Mouse (Mus musculus) left cerebral cortex, postnatal 10 days (tissue): ENCODE data around the gene Foxa2. TPM values are rescaled to one million over a fixed set of nuclear protein-coding genes. Genes with fewer than 3 reads are reported as not detected.

ENCODE experiments used
- DNase-seq, 2 experiments: peaks; one replicate each; pipeline ENCODE4 v3.0.0; 2021 to 2022; ENCODE audit warnings: low spot score in 2 of 2, mixed read lengths in 1 of 2; ENCODE audit errors: extremely low spot score in 1 of 2
- intact Hi-C: fragments of 180-260 bp; cut with DNase I; formaldehyde crosslinking; loops from one replicate; pipeline ENCODE4 v1.15.1; 2025
- total RNA-seq, 2 experiments: library from RNA; stranded (reverse); gene quantifications; 2 replicates each; pipeline ENCODE4 v1.2.3; 2021

The Foxa2 gene
- not detected for total RNA-seq

GRCm38 (mm10) chr2:148046799-148047165 lies at the start of gene Foxa2:
Gene Foxa2 (minus strand): TSS chr2:148046969.
- intact Hi-C loops = loop anchor here (5.0 to 10.0 kb wide), 3 partner anchors 242 to 849 kb away; no protein-coding TSS in a partner anchor
- DNase-seq = no peak

- intact Hi-C loops = no loop called here
- DNase-seq = no peak
Measured at GRCm38 (mm10) chr2:148092089-148092488, 45.3 kb upstream of the Foxa2 start.

DNA sequence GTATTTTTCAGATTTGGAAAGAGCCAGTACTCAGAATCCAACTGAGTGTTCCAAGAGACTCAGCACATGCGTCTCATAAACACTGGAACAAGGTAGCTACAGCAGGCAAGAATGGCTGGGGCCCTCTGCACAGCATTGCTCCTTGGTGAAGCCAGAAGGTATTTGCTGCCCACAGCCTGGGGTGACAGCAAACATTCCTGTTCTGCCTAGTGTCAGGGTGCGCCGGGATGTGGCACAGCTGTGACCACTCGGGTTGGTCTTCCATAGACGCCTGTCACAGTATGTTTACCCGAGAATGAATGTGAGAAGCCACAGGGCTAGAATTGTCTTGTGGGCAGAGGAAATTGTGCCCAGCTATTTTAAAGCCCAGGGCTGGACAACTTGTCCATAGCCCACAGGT lies 44.9 kb upstream of the Foxa2 start:
- no peak for DNase-seq
- intact Hi-C loops = no loop called here

GRCm38 (mm10) chr2:148090071-148090470 lies 43.3 kb upstream of the Foxa2 start:
- intact Hi-C loops = no loop called here
- no peak for DNase-seq

- no peak for DNase-seq
- intact Hi-C loops = no loop called here
Measured at GRCm38 (mm10) chr2:148085529-148085928, 38.8 kb upstream of the Foxa2 start.

GRCm38 (mm10) chr2:148085126-148085525 lies 38.4 kb upstream of the Foxa2 start:
- no peak for DNase-seq
- intact Hi-C loops = no loop called here

- peak in 1 of 2 experiments; percentile 36 for DNase-seq
- intact Hi-C loops = no loop called here
Measured at GRCm38 (mm10) chr2:148082283-148082682, 35.5 kb upstream of the Foxa2 start.

- intact Hi-C loops = no loop called here
Measured at GRCm38 (mm10) chr2:148060705-148061104, 13.9 kb upstream of the Foxa2 start.

DNA sequence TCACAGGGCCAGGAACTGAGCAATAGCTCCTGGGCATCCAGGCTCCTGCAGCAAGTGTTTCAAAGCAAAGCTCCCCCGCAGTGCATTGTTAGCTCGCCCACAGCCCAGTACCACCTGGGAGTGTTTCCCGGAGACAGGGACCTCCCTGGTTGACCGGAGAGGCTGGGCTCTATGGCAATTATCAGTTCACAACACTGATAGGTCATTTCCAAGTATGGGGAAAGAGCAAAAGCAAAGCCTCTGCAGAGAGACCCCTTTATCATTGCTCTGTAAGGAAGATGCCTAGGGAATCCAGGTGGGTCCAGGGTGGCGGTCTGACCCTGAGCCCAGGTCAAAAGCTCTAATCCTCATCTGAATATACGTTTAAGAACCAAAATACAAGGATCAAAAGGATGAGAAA lies 6.6 kb upstream of the Foxa2 start:
- DNase-seq = no peak
- intact Hi-C loops = no loop called here

More at GRCm38 (mm10) chr2:148060705-148061104, 13.9 kb upstream of the Foxa2 start:
- no peak for DNase-seq

DNA sequence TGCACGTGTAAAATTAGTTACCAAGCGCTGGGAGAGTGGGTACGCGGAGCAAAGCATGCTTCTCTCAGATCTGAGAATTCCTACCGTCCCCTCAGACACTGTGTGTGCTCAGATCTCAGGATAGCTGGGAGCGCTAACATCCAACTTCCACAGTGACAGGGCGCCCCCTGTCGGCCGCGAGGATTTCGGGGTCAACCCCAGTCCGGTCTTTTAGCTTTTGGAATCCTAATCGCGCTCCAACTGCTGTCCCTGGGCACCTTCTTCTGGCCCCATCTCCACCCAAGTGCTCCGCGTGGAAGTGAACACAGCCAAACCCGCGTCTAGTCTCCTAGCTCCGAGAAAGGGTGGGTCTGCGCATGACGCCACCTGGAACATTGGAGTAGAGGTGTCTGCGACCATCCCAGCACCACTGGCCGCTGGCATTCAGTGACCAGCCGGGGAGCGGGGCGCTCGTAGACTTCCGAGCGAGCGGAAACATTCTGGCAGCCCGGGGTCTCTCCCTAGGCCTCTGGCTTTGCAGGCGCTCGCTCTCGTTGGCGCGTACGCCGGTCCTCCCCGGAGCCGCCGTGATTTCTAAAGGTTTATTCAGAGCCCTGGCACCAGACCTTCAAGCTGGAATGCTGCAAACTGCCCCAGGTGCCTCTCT lies 1.8 kb upstream of the Foxa2 start:
- DNase-seq = peak; percentile 25 to 60

DNA sequence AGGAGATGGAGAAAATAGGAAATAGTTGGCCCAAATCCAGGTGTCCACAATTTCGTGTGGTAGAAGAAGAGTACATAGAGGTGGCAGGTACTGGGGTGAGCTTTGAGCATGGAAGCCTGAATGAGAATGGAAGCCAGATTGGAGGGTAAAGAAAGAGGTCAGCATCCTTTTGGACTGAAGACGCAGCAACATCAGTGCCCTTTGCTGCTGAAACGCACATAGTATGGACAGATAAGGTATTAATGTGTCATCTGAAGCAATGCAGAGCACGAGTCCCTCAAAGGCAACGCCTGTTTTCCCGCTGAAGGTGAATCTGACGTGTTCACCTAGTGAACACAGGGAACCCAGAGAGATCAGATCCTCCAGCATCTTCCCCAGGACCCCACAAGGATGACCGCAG lies 842 bp upstream of the Foxa2 start:
- intact Hi-C loops = loop anchor here (5.0 to 10.0 kb wide), 3 partner anchors 243 to 850 kb away; no protein-coding TSS in a partner anchor
- DNase-seq = no peak

More for the DNA sequence above, 1.8 kb upstream of the Foxa2 start:
- intact Hi-C loops = loop anchor here (5.0 to 10.0 kb wide), 3 partner anchors 244 to 851 kb away; no protein-coding TSS in a partner anchor

DNA sequence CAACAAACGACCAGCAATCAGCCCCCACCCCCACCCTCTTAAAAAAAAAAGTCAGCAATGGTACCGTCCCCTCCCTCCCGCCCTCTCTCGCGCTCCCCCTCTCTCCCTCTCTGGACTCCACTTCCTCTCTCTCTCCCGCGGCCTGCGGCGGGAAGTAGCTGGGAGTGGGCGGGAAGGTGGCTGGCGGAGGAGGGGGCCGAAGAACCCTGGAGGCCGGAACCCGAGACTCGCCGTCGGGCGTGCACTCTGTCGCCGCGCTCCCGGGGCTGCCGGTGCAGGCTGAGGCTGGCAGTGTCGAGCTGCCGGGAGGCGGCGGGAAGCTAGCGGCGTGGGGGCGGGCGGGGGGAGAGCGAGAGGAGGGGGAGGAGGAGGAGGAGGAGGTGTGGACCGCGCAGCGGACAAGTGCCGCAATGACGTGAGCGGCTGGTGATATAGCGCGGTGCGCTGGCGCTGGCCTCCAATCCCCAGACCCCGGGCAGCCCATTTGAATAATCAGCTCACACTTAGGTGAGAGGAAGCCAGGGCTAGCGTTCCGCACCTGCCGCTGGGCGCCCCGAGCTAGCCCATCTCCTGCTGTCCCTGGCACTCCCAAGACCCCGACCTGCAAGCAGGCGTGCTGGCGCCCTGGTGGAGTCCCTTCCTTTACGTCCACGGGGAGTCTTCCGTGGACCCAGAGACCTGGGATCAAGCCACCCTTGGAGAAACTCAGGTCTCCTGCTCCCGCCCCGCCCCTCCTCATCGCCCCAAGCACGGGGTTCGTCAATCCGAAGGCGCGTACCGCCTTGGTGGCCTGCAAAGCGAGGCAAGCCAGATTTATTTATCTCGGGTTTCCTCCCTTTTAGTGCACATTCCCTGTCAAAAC lies 601 bp downstream of the Foxa2 start:
- intact Hi-C loops = loop anchor here (5.0 to 10.0 kb wide), 3 partner anchors 241 to 849 kb away; no protein-coding TSS in a partner anchor
- DNase-seq = no peak

GRCm38 (mm10) chr2:148045543-148045936 lies 1.2 kb downstream of the Foxa2 start:
- no peak for DNase-seq
- intact Hi-C loops = loop anchor here (5.0 to 10.0 kb wide), 3 partner anchors 241 to 848 kb away; no protein-coding TSS in a partner anchor

- DNase-seq = no peak
- intact Hi-C loops = loop anchor here (5.0 to 10.0 kb wide), 4 partner anchors 240 to 1213 kb away; no protein-coding TSS in a partner anchor
Measured at GRCm38 (mm10) chr2:148044877-148045539, 1.8 kb downstream of the Foxa2 start.

- no peak for DNase-seq
- intact Hi-C loops = loop anchor here (5.0 to 10.0 kb wide), 2 partner anchors 239 to 1212 kb away; no protein-coding TSS in a partner anchor
Measured at GRCm38 (mm10) chr2:148043976-148044876, 2.5 kb downstream of the Foxa2 start.

DNA sequence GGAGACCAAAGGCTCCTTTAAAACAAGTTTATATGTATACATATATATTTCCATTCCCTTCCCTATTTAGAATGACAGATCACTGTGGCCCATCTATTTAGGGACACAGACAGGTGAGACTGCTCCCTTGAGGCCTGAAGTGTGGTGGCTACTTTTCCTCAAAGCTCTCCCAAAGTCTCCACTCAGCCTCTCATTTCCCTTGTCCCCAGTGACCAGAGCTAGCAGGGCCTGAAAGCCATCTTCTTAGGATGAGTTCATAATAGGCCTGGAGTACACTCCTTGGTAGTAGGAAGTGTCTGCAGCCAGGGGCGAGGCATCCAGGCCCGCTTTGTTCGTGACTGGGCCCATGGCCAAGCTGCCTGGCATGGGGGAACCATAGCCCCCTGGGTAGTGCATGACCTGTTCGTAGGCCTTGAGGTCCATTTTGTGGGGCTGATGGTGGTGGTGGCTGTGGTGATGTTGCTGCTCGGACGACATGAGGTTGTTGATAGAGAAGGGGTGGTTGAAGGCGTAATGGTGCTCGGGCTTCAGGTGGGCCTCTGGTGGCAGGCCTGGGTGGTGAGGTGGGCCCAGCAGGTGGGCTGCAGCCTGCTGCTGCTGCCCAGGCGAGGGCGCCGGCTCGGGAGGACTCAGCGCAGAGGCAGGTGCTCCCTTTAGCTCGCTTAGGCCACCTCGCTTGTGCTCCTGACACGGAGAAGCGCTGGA lies 3.3 kb downstream of the Foxa2 start:
- DNase-seq = no peak
- intact Hi-C loops = loop anchor here (5.0 to 10.0 kb wide), 2 partner anchors 239 to 1211 kb away; no protein-coding TSS in a partner anchor

DNA sequence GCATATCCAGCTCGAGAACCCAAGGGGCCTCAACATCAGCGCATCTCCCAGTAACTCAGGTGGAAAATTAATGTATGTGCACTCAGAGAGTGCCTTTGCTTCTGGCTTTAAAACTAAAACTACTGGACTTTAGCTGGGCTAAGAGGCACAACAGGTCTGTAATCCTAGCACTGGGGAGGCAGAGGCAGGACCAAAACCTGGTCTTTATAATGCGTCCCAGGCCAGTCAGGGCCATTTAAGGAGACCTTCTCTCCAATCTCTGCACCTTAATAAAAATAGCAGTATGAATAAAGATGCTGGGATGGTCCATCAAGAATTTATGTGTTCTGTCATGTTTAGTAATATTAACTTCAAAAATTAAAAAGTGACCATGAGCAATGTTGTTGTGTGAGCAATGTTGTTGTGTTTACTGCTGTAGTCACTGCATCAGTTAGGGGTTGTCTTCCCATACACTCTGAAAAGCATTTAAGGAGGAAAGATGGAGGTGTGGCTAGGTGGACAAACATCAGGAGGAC lies 4.6 kb downstream of the Foxa2 start:
- no peak for DNase-seq
- intact Hi-C loops = loop anchor here (5.0 to 10.0 kb wide), 2 partner anchors 237 to 1210 kb away; no protein-coding TSS in a partner anchor
